Mouse (Mus musculus) megakaryocyte, embryonic 14.5 days (primary cell): ENCODE measurements around the gene Scfd2. TPM values are rescaled to one million over a fixed set of nuclear protein-coding genes. Genes with fewer than 3 reads are reported as not detected.
A peak's percentile ranks its signal among the peaks of the same experiment; 100 is the strongest.

Source experiments
- H3K27me3 ChIP-seq: replicated peaks from 2 replicates; pipeline ENCODE3; 2012; ENCODE audit warnings: inconsistent platforms
- H3K36me3 ChIP-seq: replicated peaks from 2 replicates; pipeline ENCODE3; 2012; ENCODE audit warnings: low read length, inconsistent platforms, mixed read lengths
- H3K4me1 ChIP-seq: 2 replicates; pipeline ENCODE4 v1.6.1; 2012; ENCODE audit warnings: inconsistent platforms
- H3K4me3 ChIP-seq: replicated peaks from 2 replicates; pipeline ENCODE3; 2012; ENCODE audit warnings: moderate library complexity, mild to moderate bottlenecking, inconsistent platforms
- H3K9me3 ChIP-seq: 2 replicates; pipeline ENCODE4 v1.6.1; 2012; ENCODE audit warnings: inconsistent platforms
- FLI1 ChIP-seq: IDR thresholded peaks from 2 replicates; pipeline ENCODE4 v1.6.1; 2012; ENCODE audit warnings: low read length, inconsistent platforms, mixed read lengths
- GATA1 ChIP-seq: IDR thresholded peaks from 3 replicates; pipeline ENCODE4 v1.6.1; 2012; ENCODE audit warnings: mixed read lengths, low read length, inconsistent platforms, borderline replicate concordance
- polyA plus RNA-seq: library from polyadenylated mRNA; stranded (reverse); fragments of >175 nt; gene quantifications from 2 replicates; pipeline ENCODE4 v1.2.3, GENCODE M21; 2012; ENCODE audit warnings: low replicate concordance; ENCODE audit not compliant: insufficient read depth

Gene Scfd2
- 1.2 and 2.5 TPM in 2 replicates for polyA plus RNA-seq

DNA sequence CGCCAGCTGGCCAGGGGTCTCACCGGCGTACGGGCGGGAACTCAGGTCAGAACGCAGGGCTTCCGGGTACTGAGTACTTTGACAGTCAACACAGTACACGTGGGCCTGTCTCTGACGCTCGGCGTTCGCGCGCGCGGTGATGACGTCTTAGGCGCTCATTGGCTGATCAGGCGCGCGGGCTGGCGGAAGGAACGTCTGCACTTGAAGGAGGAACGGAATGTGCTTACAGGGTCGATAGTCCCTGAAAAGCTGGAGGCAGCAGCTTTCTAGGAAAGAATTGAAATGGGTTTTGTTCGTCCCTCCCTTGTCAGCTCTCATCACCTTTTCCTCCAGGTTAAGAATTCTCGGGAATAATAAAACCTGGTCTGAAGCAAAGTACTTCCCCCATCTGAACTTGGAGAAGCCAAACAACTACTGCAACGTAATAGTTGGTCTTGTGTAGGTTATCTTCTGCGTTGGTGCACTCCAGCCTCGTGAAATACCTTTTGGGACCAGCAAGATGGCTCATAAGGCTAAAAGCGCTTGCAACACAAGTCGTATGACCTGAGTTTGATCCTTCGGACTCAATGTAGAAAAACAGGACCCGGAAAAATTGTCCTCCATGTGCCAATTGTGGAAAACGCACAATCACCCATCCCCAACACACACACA lies at the start of gene Scfd2:
Gene Scfd2 (minus strand): TSS at position 130 of the 651 bp plus-strand sequence.
- H3K4me3 ChIP-seq, result peak within 1 kb of the TSS; percentile 99
- TF ChIP-seq GATA1, result no peak
- TF ChIP-seq FLI1, result peak; percentile 32; the same call in 1 of the 2 replicates
- no peaks in the 10 kb centered on the region for H3K27me3 ChIP-seq
- H3K4me1 ChIP-seq, result peaks cover 64% of the 10 kb centered on the region
- H3K9me3 ChIP-seq, result no peaks in the 10 kb centered on the region
- H3K36me3 ChIP-seq, result no peaks in the 10 kb centered on the region

DNA sequence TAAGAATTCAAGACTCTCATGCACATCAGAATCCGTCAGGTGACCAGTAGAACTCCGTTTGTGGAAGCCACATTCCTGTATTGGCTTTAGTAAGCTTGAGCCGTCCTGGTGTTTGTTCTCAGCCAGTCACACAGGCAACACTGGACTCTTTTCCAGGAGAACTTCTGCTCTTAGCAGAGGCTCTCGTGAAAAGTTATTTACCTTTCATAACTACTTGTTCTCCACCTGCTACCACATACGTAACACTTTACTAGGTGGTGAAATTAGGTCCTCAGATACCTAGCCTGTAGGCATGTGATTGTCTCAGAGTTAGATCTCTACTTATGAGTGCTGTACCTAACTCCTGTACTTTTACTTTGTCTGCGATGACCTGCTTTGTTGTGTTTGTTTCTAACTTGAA lies 40.2 kb upstream of the Scfd2 start:
- H3K9me3 ChIP-seq, result no peaks in the 10 kb centered on the region
- TF ChIP-seq GATA1 (no peak), FLI1 (no peak)
- no peak overlapping the region for H3K4me3 ChIP-seq
- peaks cover 10% of the 10 kb centered on the region for H3K4me1 ChIP-seq
- peaks cover 84% of the 10 kb centered on the region for H3K36me3 ChIP-seq
- H3K27me3 ChIP-seq, result no peaks in the 10 kb centered on the region

DNA sequence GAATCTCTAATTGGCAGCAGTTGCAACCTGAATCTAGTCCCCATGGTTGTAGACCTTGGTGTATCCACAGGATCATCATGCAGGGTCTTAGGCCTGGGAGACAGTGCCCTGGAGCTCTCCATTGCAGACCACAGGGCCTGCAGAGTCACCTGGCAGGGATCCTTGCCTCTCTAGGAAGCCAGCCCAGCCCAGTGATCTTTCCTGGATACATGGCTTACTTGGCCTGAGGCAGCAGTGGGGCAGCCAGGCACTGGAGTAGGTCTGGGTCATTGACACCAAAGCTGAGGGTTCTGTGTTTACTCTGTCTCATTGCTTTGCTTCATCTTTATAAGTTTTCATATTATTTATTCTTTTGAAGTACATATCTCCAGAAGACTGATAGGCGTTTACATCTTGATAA lies 29.6 kb upstream of the Scfd2 start:
- H3K9me3 ChIP-seq, result no peaks in the 10 kb centered on the region
- no peak overlapping the region for H3K4me3 ChIP-seq
- H3K4me1 ChIP-seq, result peaks cover 11% of the 10 kb centered on the region; the same call in 1 of the 2 replicates
- H3K27me3 ChIP-seq, result no peaks in the 10 kb centered on the region
- TF ChIP-seq GATA1 (no peak), FLI1 (no peak)
- peaks cover 96% of the 10 kb centered on the region for H3K36me3 ChIP-seq

DNA sequence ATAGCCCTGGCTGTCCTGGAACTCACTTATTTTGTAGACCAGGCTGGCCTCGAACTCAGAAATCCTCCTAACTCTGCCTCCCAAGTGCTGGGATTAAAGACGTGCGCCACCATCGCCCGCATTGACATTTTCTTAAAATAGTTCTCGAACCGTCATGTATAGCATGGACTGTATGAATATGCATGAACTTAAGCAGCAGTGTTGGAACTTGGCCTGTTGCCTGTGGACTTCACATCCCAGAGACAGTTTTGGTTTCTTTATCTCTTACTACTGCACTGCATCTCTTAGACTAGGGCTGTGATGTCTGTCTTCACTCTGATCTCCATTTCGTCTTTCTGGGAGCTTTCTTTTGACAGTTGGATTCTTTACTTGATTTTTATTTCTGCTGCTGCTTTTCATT lies 18.0 kb upstream of the Scfd2 start:
- peaks cover 87% of the 10 kb centered on the region for H3K36me3 ChIP-seq
- TF ChIP-seq GATA1 (no peak), FLI1 (no peak)
- no peaks in the 10 kb centered on the region for H3K27me3 ChIP-seq
- no peaks in the 10 kb centered on the region for H3K9me3 ChIP-seq
- peaks cover 23% of the 10 kb centered on the region for H3K4me1 ChIP-seq
- no peak overlapping the region for H3K4me3 ChIP-seq

DNA sequence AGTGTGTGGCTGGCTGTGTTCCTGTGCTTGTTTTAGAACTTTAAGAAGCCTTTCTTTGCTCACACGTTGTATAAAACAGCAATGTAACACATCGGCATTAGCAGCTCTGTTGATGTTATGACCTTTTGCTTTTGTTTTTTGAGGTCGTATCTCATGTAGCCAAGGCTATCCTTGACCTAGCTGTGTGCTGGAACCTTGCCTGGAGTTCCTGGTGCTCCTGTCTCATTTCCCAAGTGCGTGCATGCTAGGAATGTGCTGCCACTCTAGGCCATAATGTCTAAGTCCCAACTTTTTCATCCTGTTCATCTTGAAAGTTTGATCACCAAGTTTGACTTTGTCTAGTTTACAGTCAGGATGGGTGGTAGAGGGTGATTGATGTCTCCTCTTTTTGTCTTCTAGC lies 14.0 kb upstream of the Scfd2 start:
- TF ChIP-seq GATA1 (no peak), FLI1 (no peak)
- Histone ChIP-seq H3K9me3 (no peaks in the 10 kb centered on the region), H3K4me3 (no peak overlapping the region), H3K36me3 (peaks cover 93% of the 10 kb centered on the region), H3K27me3 (no peaks in the 10 kb centered on the region), H3K4me1 (peaks cover 23% of the 10 kb centered on the region)

DNA sequence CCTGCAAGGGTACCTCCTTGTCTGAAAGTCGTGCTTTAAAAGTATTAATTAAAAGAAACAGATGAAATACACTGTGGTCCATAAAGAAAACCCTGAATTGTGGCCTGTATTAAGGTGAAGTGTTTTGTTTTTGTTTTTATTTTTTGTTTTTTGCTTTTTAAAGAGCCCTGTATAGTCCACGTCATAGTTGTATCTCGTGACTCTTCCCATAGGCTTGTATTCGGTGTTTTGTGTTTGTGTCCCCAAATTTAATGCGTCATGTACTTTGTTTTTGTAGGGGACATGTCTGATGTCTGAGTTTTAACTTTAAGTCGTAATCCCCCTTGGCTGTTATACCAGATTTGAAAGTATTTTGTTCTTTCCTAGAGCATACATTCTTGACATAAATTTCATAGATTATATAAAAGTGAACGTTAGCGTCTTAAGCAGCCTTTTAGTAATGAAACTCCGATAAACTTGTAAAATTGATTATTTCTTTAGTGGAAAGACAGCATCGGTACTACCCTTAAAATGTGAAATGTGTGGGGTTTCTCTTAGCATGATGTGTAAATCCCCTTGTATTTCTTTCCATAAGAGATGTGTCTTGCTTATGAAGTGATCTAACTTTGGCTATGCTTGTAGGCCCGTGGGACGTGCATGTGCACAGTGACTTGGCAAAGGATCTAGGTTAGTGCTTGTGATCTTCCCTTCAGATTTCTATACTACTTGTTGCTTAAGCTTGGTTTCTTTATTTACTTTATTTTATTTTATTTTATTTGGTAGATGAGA lies 4.8 kb upstream of the Scfd2 start:
- H3K27me3 ChIP-seq, result no peaks in the 10 kb centered on the region
- H3K4me3 ChIP-seq, result peak overlapping the region; percentile 98
- H3K36me3 ChIP-seq, result peaks cover 43% of the 10 kb centered on the region
- TF ChIP-seq FLI1 (no peak), GATA1 (no peak)
- no peaks in the 10 kb centered on the region for H3K9me3 ChIP-seq
- peaks cover 52% of the 10 kb centered on the region for H3K4me1 ChIP-seq

DNA sequence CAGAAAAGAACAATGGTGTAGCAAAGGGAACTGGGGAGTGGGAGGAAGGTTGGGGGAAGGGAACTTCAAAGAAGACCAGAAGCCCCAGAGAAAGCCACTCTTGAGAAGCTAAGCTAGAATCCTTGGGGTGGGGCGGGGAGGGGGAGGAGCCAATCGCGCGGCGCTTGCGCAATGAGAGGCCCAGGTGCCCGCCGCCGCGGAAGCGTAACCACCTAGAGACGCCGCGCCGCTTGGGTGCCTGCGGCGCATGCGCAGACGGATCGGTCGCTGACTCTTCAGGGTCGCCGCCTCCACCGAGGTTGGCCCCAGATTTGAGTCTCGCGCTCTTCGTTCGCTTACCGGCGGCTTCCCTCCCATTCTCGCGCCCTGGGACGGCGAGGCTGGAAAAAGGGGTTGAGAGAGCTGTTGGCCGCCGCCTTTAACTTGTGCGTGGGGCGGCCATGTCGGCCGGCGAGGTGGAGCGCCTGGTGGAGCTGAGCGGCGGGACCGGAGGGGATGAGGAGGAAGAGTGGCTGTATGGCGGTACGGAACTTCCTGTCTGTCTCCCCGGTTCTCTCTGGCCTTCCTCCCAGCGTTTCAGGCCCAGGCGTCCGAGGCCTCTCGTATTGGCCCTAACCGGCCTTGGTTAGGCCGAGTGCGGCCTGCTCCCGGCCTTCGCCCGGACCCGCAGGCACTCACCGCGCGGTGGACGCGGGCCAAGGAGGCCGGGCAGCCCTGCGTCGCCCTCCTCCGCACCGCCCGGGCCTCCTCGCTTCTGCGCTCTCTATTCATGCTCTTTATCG lies 3.9 kb upstream of the Scfd2 start, which contains the start of gene Fip1l1:
Gene Fip1l1 (plus strand): TSS at position 210 of the 782 bp plus-strand sequence.
- Histone ChIP-seq H3K9me3 (no peaks in the 10 kb centered on the region), H3K27me3 (no peaks in the 10 kb centered on the region), H3K4me1 (peaks cover 58% of the 10 kb centered on the region), H3K4me3 (peak within 1 kb of the TSS; percentile 98), H3K36me3 (peaks cover 34% of the 10 kb centered on the region)
- TF ChIP-seq GATA1, result no peak
- TF ChIP-seq FLI1, result no peak

DNA sequence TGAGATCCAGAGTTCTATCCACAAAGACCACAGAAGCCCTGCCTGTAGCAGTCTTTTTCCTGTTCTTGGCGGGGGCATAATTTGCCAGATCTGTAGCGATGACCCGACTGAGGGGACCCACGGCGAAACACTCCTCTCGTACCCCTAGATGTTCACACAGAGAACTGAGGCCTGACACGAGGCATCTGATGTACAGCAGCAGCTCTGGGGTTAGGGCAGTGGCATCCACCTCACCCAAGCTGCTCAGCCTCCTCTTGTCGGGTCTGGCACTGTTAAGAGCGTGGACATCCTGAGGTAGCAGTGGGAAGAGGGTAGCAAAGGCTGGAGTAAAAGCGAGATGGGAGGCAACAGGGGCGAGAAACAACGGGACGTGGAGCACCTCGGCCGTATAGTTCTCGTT lies 774 bp downstream of the Scfd2 start:
- no peak for TF ChIP-seq GATA1
- no peak for TF ChIP-seq FLI1
- peaks cover 63% of the 10 kb centered on the region for H3K4me1 ChIP-seq
- H3K27me3 ChIP-seq, result no peaks in the 10 kb centered on the region
- peak overlapping the region; percentile 99 for H3K4me3 ChIP-seq
- no peaks in the 10 kb centered on the region for H3K36me3 ChIP-seq
- H3K9me3 ChIP-seq, result no peaks in the 10 kb centered on the region

DNA sequence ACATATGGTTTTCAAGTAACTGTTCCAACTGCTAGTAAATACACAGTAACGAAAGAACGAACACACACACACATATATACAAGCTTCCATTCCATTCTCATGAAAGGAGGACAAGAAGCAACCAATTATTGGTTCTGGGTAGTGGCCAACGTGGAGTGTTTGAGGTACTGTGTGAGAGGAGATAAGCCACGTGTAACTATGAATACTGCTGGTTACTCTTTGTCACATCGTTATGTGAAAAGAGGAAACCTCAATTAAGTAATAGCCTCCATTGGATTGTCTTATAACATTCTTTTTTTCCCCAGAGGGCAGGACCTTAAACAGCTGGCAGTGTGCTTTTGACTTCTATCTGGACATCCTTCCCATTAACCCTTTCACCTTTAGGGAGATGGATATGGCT lies 4.5 kb downstream of the Scfd2 start:
- TF ChIP-seq GATA1 (no peak), FLI1 (no peak)
- Histone ChIP-seq H3K4me3 (no peak overlapping the region), H3K9me3 (no peaks in the 10 kb centered on the region), H3K36me3 (peaks cover 8% of the 10 kb centered on the region), H3K27me3 (no peaks in the 10 kb centered on the region), H3K4me1 (peaks cover 41% of the 10 kb centered on the region)
